Mouse (Mus musculus): ENCODE data around the gene Dnajc25.

Gene Dnajc25

DNA sequence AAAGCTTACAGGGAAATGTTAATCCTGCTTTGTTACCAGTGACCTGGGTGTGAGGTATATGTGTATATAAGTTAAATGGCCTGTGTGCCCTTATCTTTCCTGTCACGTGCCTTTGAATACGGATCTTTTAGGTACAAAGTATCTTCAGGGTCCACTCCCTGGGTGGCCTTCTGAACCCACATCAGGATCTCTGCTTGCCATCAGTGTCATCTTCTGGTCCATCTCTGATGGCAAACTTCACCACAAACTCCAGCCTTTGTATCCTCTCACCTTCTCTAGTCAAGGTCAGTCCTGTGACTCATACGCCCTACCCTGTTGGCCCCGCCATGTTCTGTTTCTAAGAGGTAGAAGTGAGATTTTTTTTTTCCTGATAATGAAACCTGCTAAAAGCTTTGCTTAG is at the start of gene Dnajc25:
TSS of gene Dnajc25 (plus strand) at position 301 of the 400 bp plus-strand sequence.
- no peak for DNase-seq (ENCODE audit: extremely low spot score, low spot score)

DNA sequence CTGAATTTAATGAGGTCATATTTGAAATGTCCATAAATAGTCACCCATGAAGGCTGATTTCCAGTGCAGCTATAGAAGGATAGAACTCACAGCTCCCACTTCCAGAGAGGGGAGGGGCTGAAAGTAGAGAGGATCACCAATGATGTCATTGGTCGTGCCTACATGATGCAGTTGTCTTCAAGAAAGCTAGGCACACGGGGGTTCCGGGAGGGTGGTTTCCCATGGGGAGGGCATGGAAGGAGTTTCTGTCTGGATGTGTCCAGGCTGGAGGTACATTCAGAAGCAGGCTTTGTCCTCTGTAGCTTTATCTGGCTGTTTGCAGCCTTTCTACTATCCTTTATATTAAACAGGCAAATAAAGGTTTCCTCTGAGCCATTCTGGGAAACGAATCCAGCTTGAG is 46.5 kb upstream of the Dnajc25 start:
- DNase-seq (ENCODE audit: extremely low spot score, low spot score): no peak

DNA sequence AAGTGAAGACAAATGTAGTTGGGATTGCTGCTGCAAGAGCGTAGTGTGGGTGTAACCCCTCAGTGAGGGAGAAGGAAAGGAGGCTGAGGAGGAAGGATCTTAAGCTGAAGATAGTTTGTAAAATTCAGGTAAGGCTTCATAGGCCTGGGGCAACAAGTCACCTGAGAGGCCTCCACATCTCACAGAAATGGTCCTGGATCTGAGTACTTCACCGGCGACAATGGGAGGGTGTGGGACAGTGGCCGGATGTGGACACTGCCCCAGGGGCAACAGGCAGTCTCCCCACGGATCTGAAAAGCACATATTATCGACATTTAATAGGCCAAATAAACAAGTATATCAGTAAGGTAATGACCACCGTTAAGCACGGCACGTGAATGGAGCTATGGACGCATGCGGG is 42.2 kb upstream of the Dnajc25 start:
- no peak for DNase-seq (ENCODE audit: extremely low spot score, low spot score)

DNA sequence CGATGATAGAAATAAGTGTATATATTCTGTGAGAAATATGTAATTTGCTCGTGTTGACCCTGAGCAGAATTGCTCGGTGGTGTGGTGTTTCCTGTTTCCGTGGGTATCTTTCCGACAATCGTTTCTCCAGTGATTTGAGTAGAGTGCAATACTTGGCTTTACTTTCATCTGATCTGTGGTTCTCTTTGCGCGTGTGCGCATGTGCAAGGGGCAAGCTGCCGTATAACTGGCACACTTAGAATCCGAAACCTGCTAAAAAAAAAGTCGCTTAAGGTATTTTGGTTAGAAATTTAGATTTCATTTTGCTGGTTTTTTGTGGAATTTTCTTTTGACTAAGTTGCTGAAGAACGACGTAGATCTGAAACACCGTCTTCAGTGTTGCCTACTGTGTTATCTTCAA is 33.1 kb upstream of the Dnajc25 start:
- DNase-seq (ENCODE audit: extremely low spot score, low spot score): no peak

GRCm38 (mm10) chr4:58963271-58963670 is 31.6 kb upstream of the Dnajc25 start:
- DNase-seq (ENCODE audit: extremely low spot score, low spot score): no peak

DNA sequence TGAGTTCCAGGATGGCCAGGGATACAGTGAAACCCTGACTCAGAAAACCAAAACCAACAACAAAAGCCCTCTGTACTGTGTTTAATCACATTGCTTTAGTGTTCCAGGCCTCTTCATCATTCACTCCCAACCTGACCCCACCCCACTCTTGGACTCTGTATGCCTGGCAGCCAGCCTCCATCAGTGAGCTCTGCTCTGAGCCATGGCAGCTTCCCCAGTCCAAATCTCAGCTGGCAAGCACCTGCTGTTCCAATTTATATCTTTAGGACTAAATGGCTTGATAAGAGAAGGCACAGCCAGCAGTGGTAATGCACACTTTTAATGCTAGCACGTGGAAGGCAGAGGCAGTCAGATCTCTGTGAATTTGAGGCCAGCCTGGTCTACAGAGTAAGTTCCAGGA is 29.7 kb upstream of the Dnajc25 start:
- DNase-seq (ENCODE audit: extremely low spot score, low spot score): no peak

DNA sequence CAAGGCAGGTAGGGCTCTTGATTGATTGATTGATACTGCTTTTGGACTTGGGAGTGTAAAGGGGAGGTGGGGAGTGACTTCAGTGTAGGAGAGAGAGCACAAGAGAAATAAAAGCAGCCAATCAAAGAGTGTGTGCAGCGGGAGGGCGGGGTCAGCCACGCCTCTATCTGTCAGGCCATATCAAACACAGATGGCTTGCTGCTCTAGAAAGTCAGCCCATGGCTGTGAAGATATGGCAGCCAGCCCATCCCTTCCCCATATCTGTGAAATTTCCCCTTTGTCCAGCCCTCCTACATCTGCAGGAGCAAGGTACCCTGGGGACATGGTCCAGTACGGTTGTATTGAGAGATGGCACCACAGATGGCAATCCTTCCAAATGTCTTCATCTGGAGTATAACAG is 24.2 kb upstream of the Dnajc25 start:
- DNase-seq (ENCODE audit: extremely low spot score, low spot score): no peak

DNA sequence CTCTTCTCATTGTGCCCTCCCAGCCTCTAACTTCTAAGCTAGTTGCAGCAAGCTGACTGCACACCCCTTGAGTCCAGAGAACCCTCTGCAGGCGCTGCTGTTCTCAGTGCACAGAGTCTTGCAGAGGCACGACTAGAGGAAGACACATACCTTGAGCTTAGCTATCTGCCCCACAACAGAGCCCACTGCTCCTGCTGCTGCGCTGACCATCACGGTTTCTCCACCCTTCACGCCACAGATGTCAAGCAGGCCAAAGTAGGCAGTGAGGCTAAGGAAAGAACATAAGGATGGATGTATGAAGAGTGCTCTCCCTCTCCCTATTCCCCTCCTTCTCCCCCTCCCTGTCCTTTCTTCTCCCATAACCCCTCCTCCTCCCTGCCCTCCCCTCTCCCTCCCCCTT is 19.2 kb upstream of the Dnajc25 start:
- DNase-seq (ENCODE audit: extremely low spot score, low spot score): no peak

GRCm38 (mm10) chr4:58981421-58981820 is 13.4 kb upstream of the Dnajc25 start:
- DNase-seq (ENCODE audit: extremely low spot score, low spot score): no peak

GRCm38 (mm10) chr4:58982806-58983205 is 12.1 kb upstream of the Dnajc25 start:
- DNase-seq (ENCODE audit: extremely low spot score, low spot score): no peak

DNA sequence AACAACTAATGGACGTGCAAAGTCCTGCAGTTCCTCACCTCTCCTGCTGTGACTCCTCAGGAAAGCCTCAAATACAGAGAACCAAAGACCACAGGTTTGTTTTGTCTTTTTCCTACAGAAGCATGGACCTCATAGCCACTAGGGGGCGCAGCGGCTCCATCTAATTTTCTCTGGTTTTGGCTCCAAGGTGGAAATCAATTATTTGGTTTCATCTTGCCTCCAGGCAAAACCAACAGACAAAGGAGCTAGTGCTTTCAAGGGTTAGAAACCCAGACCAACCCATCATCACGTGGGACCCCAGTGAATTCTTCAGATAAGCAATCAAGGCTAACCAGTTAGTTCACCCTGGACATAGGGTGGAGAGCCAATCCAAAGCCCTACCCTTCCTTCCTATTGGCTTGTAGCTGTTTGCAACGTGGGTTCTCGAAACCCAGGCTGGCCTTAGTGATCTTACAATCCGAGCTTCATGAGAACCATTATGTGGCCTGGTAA is 9.7 kb upstream of the Dnajc25 start:
- peak; percentile 87 for DNase-seq (ENCODE audit: extremely low spot score, low spot score)

- DNase-seq (ENCODE audit: extremely low spot score, low spot score): peak; percentile 85
These were observed 8.2 kb upstream of the Dnajc25 start, which contains the start of gene Ptgr1 for GRCm38 (mm10) chr4:58986540-58987190. Ptgr1 (minus strand) TSS chr4:58987119.

- DNase-seq (ENCODE audit: extremely low spot score, low spot score): no peak
These were observed 5.5 kb upstream of the Dnajc25 start for GRCm38 (mm10) chr4:58989303-58989898.

DNA sequence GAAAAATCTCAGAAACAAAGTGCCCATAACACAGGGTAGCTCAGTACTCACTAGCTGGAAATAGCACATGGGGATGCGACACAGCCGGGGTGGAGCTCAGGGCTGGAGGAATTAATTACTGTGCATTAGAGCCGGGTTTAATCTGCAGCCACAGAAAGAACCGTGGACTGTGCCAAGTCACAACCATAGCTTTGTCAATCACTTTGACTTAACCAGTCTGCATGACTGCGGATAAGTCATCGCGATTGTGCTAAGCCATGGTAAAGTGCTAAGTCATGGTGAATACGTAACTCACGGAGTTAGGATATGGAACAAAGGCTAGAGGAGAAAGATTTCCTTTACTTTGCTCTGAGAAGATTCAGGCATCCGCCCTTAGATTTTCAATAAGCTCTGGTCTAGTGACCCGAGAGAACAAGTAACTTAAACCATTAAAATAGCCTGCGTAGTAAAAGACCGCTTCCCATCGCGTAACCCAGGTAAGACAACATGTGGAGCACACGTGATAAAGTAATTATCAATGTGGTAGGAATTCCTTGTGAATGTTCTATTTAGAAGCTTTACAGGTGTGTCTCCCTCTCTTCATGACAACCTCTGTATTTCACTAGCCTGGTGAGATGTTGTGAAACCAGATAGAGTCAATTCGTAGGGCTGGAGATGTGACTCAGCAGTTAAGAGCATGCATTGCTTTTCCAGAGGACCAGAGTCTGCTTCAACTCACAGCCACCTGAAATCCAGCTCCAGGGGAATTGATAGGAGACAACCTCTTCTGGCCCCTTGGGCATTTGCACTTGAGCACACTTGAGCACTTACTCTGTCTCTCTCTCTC is 4.0 kb upstream of the Dnajc25 start:
- no peak for DNase-seq (ENCODE audit: extremely low spot score, low spot score)

DNA sequence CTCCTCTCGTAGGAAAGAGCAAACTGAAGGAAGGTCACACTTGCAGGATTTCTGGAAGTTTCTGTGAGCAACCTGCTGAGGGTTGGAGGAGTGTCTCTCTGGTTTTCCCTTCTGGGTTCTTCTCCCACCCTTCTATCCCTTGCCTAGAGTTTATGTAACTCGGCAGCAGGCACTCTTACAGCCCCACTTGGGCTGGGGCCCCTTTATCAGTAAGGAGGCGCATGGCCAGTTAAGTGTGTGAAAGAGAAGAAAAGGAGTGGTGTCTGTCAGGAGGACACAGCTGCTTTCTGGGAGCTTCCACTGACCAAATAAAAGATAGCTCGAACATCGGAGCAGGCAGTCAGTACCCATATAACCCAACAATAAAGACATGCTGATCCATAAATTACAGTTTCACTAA is 2.7 kb upstream of the Dnajc25 start:
- no peak for DNase-seq (ENCODE audit: extremely low spot score, low spot score)

DNA sequence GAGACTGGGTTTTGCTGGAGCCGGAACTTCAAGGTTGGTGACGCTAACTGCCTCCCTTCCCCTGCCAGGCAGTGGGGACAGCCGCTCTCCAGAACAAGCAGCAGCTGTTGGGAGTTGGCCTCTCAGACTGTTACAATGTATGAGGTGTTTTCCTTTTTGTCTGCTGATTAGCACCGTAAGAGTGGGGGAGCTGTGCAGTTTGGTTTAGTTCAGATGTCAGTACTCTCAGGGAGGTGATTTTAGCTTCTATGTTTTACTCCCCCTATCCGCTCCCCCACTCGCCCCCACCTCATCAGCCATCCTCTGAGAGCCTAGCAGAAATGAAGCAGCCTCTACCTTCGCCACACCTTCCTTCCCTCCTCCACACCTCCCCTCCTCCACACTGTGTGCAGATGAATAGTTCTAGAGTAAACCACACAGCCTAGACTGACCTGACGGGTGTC is 410 bp downstream of the Dnajc25 start:
- DNase-seq (ENCODE audit: extremely low spot score, low spot score): no peak

GRCm38 (mm10) chr4:58997081-58997480 is 2.2 kb downstream of the Dnajc25 start:
- DNase-seq (ENCODE audit: extremely low spot score, low spot score): no peak

DNA sequence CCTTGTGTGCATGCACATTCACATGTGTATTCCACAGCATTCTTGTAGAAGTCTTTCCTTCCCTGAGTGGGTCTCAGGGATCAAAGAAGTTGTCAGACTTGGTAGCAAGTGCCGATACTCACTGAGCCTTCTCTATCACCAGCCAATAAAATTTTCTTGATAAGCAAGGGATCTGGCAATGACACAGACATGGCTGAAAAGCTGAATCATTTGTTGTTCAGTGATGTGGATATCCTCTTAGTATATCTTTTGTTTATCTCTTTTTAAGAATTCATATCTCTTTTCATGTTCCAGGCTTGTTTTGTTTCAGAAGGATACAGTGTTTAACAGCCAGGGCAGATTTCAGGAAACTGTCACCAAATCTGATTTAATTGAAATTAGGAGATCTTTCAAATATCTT is 3.8 kb downstream of the Dnajc25 start:
- no peak for DNase-seq (ENCODE audit: extremely low spot score, low spot score)

- peak; percentile 66 for DNase-seq (ENCODE audit: extremely low spot score, low spot score)
These were observed 4.8 kb downstream of the Dnajc25 start for GRCm38 (mm10) chr4:58999686-59000085.

GRCm38 (mm10) chr4:59000614-59001013 is 5.8 kb downstream of the Dnajc25 start:
- no peak for DNase-seq (ENCODE audit: extremely low spot score, low spot score)

DNA sequence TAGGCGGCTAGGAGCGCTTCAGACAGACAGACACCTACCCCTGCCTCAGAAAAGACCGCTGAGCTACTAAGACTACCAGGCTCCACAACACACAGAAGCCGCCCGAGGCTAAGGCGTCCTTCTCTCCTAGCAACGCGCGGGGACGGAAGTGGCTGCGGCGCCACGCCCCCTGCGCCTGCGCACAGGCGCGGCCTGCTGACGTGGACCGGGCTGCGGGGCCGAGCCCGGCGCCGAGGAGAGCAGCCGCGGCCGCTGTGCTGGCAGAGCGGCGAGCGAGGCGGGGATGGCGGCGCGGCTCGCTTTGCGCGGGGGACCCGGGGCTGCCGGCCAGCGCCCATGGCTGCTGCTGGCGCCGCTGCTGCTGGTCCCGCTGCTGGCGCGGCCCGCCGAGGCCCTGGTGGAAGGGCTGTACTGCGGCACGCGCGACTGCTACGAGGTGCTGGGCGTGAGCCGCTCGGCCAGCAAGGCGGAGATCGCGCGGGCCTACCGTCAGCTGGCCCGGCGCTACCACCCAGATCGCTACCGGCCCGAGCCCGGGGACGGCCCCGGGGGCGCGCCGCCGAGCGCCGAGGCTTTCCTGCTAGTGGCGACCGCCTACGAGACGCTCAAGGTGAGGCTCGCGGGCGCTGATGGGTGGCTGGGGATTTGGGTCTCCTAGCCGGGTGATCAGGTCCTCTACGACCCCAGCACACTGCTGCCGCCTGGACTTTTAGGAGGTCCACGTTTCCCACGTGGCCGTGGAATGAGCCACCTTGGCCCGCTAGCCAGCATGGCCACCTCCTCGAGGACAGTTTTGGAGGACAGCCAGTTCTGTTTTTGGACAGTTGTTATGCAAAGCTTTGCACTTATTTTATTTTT is 8.3 kb downstream of the Dnajc25 start, which contains the start of gene Gm20503:
TSS of gene Gm20503 (plus strand) at position 263 of the 858 bp plus-strand sequence.
- DNase-seq (ENCODE audit: extremely low spot score, low spot score): peak; percentile 92
